Mouse (Mus musculus) left cerebral cortex, postnatal 25 days (tissue): ENCODE measurements around the gene Coro2a. TPM values are rescaled to one million over a fixed set of nuclear protein-coding genes. Genes with fewer than 3 reads are reported as not detected.

Experiments
- DNase-seq, 2 experiments: peaks; one replicate each; pipeline ENCODE4 v3.0.0; 2022; ENCODE audit warnings: low spot score in 2 of 2, mixed read lengths in 1 of 2
- intact Hi-C: fragments of 180-260 bp; cut with DNase I; formaldehyde crosslinking; loops from one replicate; pipeline ENCODE4 v1.15.1; 2025
- total RNA-seq, 2 experiments: library from RNA; stranded (reverse); gene quantifications; 2 replicates each; pipeline ENCODE4 v1.2.3; 2021

Gene Coro2a
- total RNA-seq, 2 experiments from 2014 or later = 26.2 to 29.7 TPM

DNA sequence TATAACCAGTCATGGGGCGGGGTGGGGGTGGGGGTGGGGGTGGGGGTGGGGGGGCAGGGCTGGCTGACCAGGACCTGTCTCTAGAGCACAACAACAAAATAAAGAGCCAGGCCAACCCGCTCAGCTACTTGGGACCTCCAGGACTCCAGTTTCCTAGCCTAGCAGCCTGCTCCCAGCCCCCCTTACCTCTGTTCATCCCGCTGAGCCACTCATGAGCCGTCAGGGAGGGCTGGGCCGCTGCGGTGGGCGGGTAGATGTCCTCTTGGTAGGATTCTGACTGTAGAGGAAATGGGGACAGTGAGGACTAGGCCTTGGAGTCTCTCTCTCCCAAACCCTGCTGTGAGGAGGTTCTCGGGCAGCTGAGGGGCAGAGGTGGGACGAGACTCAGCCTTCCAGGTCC is 60.3 kb downstream of the Coro2a start:
- intact Hi-C loops = no loop called here
- DNase-seq = no peak

DNA sequence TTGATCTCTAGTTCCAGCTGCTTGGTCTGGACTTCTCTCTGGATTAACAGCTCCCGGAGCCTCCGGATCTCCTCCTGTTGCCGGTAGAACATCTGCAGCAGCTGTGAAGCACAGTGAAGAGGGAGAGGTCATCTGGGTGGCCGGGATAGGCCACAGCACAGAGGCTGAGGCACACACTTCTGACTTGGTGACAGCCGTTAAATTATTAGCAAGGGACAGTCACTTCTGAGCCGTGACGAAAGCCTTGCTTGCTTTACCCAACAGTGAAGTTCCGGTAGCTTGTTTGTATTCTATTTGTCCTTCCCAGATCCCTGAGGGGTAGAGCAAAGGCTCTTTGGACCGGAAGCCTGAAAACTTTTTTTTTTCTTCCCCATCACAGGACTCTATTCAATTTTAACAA is 62.8 kb downstream of the Coro2a start:
- intact Hi-C loops = no loop called here
- no peak for DNase-seq

DNA sequence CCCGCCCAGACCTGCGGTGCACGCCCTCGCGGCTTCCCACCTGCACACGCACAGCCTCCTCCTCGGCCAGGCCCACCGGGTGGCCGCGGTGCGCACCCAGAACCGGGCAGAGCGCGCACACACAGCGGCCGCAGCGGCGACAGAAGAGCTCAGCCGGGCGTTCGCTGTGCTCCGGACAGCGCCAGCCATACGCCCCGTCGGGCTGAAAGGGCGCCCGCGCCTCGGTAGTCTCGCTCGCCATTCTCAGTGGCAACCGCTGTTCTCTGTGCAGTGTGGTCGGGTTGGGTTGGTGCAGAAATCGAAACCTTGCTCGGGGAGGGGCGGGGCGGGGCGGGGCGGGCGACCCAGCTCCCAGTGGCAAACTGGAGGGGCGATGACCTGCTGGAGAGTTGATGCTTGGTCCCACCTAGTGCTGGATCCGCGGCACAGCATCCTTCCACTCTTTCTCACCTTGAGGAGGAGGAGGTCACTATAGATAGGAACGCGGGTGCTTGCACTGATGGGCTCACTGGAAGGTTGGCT is 66.1 kb downstream of the Coro2a start, which contains the start of gene Trim14:
Gene Trim14, minus strand, starts transcription at position 302 of the 522 bp plus-strand sequence.
- DNase-seq = no peak
- intact Hi-C loops = no loop called here

DNA sequence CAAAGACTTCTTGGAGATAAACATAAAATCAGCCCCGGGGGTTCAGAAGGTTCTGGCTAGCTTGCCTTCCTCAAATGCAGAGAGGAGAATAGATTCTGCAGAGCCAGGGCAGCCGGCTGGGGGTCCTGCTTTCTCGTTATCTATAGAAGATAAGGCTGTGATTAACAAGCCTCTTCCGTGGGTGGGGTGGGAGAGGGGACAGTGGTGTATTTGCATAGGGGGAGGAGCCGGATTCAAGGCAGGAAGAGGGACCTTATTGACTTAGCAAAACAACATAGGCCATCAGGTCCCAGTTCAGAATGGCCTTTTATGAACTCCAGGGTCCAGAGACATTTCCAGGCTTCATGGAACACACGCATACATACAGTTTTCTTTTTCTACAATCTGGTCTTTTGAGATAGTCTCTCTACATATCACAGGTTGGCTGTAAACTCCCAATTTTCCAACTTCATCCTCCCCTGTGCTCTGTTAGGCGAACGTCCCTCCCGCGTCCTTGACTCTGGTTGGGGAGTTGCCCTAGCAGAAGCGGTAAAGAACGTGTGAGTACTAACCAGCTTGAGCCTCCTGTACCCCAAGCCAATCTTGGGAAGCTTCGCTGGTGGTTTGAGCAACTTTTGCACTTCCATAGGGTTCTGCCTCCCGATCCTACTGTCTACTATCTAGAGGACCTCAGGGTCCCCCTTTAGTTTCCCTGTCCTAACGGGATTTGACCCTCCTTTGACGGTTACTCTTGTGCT is 66.7 kb downstream of the Coro2a start:
- DNase-seq = no peak
- intact Hi-C loops = no loop called here

DNA sequence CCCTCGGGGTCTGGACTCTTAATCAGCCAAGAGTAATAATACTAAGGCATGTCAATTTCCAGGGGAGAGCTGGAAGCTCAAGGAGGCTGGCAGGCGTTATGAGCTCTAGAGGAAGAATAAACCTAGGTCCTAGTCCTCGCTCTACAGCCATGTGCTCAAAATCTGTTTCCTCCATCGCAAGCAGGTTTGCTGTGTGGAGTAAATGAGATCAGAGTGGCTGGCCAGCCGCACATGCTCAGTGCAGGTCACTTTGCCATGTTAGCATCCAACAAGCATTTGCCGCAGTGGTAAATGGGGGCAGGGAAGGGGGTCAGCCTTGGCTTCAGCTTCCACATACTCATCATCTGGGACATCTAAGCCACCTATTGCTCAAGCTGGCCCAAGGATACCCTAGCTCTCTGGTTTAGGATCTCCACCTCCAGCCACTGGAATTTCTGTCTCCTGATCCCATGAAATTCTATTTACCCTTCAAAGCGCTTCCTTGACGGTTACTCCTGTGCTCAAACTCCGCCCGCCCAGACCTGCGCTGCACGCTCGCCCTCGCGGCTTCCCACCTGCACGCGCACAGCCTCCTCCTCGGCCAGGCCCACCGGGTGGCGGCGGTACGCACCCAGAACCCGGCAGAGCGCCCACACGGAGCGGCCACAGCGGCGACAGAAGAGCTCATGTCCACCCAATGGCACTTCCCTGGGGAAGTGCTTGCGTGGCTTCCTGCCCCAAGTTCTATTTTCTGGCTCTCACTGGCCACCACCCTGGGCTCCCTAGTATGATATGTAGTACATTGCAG is 67.9 kb downstream of the Coro2a start:
- DNase-seq = peak in 1 of 2 experiments; percentile 14
- intact Hi-C loops = no loop called here

DNA sequence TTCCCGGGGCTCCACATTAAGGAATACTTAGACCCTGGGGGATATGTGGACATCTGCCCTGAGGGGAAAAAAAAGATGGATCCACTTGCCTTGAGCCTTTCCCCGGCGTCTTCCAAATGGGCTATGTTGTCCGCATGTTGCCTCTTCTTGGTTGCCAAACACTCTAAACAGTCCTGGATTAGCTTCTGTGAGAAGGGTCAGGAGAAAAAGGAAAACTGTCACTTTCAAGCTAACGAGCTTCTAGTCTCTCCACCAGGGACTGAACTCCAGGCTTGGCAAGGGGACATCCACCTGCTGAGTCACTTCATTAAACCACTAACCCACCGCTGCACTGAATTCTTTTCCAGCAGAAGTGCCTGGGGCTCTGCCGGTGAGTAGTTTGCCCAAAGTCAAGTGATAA is 69.1 kb downstream of the Coro2a start:
- no peak for DNase-seq
- intact Hi-C loops = no loop called here

DNA sequence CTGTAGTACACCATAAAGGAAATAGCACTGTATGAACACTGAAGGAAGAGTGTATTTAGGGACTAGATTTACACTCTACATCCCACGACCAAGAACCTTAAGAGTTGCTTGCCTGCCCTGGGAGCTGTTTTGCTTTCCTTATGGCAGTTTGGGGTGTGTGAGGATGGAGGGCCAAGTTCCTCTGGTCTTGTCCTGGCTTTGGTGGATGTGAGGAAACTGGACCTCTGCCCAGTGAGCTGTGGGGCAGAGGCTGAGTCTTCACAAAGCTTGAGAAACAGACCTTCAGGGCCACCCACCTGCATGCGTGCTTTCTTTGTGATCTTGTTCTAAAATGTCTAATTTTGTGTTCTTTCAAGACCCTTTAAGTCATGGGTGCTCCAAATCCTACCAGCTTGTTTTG is 69.5 kb downstream of the Coro2a start:
- DNase-seq = no peak
- intact Hi-C loops = no loop called here

DNA sequence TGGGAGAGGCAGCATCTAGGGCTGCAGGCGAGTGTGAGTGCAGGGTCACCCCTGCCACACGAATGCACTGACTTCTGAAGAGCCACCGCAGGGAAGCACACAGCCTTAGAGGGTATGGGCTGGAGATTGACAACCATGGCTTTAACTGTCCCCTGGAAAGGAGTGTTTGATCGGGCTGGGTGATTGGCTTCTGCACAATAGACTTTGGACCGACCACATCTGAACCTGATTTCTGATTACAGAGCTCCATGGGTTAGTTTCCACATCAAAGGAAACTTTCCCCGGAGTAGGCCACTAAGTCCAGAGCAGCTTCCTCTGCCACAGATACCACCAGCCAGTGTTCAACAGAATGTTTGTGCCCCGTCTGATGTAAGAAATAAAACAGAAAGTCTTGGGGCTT is 72.3 kb downstream of the Coro2a start:
- DNase-seq = no peak
- intact Hi-C loops = no loop called here

DNA sequence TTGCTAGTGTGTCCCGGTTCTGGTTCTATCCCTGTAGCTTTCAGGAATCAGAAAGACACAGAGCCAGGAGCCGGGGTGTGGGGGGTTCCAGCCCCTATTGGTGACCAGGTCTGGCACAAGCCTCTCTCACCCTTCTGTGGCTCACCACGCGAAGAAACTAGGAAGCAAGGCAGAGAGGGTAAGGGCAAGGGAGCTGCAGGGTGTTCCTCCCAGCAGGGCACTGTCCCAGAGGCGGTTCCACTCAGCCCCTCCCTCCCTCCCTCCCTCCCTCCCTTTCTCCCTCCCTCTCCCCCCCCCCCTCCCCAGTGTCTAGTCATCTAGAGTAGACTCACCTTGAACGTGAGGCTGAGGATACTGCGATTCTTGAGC is 74.5 kb downstream of the Coro2a start:
- DNase-seq = no peak
- intact Hi-C loops = no loop called here

DNA sequence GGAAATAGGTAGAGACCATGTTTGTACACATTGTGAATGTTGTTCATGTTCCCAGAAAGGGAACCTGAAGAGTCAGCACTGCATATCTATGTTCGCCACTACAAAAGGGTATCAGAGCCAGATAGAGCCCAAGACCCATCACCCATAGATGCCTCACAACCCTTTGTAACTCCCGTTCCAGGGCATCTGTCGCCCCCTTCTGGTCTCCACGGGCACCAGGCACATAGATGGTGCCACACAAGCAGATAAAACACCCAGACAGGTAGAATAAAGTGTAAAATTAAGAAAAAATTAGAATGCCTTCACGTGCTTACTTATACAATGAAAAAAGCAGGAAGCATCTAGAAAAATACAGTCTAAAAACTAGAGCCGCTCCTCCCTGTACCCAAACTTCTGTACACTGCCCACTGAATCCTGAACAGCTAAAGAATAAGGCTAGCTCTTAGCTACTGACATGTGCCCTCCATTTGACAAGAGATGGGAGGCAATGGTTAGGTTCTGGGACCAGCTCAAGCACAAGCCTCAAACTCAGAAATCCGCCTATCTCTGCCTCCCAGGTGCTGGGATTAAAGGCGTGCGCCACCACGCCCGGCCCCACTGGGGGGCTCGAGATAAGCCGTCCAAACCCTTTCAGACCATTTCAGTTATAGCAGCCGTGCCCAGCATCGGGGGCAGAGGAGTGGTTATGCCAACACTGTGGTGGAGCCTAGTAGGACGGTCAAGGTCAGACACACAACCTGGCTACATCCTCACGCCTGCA is 75.0 kb downstream of the Coro2a start:
- intact Hi-C loops = no loop called here

DNA sequence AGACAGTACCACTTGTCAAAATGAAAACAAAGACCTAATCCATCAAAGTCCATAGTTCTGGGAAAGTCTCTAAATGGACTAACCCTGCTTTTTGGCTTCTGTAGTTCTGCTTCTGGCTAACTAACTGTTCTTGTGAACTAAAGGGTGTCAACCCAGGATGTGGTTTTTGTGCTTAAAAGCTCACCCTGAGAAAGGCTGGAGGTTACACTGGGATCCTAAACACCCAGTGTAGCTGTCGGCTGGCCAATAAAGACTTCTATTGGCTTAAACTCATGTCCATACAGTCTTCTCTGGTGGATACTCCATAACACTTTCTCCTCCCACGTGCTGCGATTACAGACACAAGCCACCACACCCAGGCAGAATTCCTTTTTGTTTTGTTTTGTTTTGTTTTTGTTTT is 75.8 kb downstream of the Coro2a start:
- intact Hi-C loops = no loop called here
- no peak for DNase-seq

More for the DNA sequence above, 75.0 kb downstream of the Coro2a start:
- no peak for DNase-seq

DNA sequence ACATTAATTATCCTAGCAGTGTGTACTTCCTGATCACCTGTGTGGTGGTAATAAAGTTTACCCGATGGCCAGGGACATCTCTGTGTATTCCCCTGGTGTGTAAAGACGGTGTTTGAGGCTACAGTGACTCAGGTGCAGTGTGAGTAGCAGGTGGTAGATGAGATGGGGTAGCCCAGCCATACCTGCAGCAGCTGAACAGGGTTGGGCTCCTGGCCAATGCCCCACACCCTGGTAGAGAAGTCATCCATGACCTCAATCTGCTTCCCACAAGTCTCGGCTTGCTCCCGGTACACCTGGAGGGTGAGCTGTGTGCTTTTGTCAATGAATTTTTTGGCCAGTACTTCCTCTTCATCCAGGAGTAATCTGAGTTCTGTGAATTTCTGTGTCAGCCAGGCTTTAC is 78.7 kb downstream of the Coro2a start:
- intact Hi-C loops = no loop called here
- DNase-seq = no peak

DNA sequence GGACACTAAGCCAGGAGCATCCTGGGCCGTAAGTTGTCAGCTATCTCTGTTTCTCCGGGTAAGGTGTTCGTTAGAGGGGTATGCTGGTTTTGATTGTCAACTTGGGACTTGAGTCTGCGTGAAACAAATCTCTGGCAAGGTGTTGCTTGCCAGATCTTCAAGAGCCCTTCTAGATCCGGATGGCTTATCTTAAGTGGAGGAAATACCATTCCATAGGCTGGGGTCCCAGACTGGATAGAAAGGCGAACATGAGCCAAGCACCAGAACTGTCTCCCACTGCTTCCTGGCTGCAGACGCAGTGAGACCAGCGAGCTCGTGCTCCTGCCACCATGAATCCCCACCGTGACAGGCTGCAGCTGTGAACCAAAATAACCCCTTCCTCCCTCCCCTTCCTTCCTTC is 80.5 kb downstream of the Coro2a start:
- intact Hi-C loops = no loop called here
- DNase-seq = no peak

DNA sequence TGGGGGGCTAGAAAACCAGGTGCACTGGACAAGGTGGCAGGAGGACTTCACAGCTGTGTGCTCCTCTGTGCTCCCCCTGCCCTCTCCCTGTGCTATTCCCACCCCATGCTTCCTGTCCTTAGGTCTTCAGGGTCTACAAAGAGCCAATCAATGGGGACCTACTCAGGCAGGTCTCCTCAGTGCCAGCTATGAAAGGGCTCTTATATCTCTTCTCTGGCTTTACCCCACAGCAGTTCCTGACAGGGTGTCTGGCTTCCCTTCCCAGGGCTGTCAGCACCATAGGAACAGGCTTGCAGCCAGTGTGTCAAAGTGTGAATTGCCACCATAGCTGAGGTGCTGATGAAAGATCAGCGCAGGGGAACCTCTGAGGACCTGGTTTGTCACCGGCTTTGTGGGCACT is 81.5 kb downstream of the Coro2a start:
- intact Hi-C loops = no loop called here
- no peak for DNase-seq

DNA sequence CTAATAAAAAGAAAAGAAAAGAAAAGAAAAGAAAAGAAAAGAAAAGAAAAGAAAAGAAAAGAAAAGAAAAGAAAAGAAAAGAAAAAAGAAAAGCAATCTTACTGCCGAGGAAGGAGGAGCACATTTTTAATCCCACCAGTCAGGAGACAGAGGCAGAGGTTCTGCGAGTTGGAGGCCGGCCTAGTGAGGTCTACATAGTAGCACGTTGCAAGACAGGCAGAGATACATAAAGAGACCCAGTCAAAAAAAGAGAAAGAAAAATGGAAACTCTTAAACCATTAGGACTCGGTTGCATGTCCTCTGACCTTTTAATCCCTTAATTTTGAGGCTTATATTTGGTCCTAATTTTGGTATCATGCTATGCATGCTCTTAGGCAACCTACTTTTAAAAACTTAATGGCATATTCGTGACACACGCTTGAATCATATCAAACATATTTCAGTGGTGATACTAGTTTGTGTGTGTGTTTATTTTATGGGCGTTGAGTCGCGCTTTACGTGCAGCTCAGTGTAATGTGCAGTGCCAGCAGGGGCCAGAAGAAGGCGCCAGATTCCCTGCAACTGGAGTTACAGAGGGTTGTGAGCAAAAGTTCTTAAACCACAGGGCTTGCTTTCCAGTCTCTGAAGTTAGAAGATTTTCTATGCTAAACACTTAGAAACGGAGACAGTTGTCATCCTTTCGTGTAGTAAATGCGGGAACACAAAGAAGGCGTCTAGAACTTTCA is 94.1 kb downstream of the Coro2a start:
- DNase-seq = peak; percentile 67 to 79
- intact Hi-C loops = loop anchor here (1.0 to 10.0 kb wide), 3 partner anchors 93 to 547 kb away; partner anchors contain the start of genes Anks6 and Tbc1d2

DNA sequence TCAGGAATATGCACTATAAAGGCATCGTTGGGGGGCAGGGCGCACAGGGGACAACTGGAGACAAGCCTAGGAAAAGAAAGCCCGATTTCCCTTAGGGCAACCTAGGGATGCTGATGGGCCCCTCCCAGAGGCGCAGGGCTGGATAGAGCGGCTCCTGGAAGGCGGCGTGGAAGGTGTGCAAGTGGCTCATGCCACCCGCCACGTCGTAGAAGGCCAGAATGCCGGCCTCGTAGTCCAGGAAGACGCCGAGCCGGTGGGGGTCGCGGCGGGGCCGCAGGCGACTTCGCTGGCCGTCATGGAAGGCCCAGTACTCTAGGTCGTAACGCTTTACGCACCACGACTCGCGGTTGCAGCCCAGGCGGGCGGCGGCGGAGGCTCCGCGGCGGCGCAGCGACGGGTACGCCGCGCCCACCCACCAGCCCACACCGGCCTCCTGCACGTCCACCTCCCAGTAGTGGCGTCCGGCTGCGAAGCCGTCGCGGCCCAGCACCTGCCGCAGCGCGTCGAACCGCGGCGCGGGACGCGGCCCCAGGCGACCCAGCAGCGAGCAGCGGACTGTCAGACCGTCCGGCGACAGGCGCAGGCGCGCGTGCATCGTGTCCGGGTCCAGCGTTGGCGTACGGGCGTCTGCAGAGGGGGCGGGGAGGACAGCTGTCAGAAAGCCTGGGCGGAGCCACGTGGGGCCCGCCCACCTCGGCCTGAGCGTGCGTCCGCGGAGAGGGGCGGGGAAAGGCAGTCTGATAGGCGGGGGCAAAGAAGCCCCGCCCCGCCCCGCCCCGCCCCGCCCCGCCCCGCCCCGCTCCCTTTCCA is 95.0 kb downstream of the Coro2a start:
- intact Hi-C loops = loop anchor here (1.0 to 10.0 kb wide), 2 partner anchors 143 to 548 kb away; partner anchors contain the start of genes Anks6 and Tbc1d2

DNA sequence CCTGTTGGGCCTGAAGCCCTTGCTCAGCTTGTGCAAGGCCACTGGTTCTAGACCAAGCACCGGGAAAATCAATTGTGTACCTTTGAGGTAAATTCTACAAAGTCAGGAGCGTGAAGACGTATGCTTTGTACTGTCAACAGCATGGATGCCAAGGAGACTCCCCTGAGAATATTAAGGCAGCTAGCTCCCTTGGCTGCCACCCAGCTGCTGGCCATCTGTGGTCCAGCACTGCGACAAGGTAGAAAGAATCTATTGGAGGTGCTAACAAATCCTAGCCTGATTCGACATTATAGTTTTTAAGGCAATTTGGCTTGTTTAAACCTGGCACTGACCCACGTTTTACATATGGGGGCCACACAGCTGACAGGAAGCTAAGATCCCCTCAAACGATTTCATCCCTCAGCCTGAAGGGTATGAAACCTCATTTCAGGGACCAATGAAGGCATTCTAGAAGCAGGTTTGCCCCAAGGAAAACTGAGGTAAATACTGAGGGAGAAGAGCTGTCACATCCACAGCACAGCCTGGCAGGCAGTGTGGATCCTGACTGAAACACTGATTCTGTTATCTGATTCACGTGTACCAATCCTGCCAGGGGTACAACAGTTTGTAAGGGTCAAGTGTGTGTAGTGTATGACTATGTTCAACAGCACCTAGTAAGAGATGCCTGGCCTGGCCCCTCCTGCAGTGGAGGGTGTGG is 96.5 kb downstream of the Coro2a start:
- no peak for DNase-seq

More for the DNA sequence above, 95.0 kb downstream of the Coro2a start:
- peak; percentile 92 to 97 for DNase-seq

DNA sequence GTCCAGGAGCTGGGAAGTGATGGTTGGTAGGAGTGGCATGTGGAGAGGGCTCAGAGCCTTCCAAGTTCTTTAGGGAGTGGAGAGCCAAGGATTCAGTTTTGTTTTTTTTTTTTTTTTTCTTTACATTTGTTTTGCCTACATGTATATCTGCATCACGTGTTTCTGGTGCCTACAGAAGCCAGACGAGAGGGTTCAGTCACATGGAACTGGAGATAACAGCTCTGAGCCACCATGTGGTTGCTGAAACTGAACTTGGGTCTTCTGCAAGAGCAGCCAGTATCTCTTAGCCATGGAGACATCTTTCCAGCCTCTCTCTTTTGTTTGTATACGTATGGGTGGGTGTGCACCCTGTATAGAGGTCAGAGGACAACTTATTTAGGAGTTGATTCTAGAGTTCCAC is 98.1 kb downstream of the Coro2a start:
- intact Hi-C loops = loop anchor here (10.0 kb wide), 1 partner anchor 551 kb away; the partner anchor contains the start of gene Anks6
- no peak for DNase-seq

More for the DNA sequence above, 96.5 kb downstream of the Coro2a start:
- intact Hi-C loops = loop anchor here (10.0 kb wide), 1 partner anchor 549 kb away; the partner anchor contains the start of gene Anks6
